Mouse (Mus musculus): ENCODE measurements around the gene Tmem208. TPM values are rescaled to one million over a fixed set of nuclear protein-coding genes. Genes with fewer than 3 reads are reported as not detected.

Gene Tmem208
- polyA plus RNA-seq, 1 experiment from 2014 or later: 91.7 TPM

DNA sequence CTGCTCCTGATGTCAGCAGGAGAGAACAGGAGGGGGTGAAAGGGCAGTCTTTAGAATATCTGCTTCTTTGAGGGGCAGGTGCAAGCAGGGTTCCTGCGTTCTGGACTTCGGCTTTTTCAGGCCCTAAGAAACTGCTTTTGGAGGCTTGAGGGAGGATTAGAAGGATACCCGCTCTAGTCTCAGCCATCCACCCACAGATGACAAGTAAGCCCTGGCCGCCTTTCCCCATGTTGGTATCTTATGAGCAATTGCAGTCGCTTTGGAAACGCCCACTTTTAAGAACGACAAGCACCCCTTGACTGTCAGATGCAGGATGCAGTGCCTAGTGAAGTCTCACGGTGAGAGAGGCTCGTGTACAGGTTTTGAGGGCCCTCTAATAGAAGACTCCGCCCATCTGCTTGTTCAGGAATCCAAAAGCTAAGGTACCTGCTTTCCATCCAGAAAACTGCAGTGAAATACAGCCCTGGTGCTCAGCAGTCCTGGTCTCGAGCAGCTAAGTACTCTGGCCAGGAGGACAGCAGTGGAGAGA lies 7.4 kb upstream of the Tmem208 start:
- no peaks in the 10 kb centered on the region for H3K4me1 ChIP-seq (ENCODE audit: control insufficient read depth, insufficient read depth, low read length)
- WGBS: 85% methylated on average over 11 of the region's 11 CpGs
- ATAC-seq (replicated peaks; ENCODE audit: insufficient number of reproducible peaks, low FRiP score, low TSS enrichment, low read depth) (no peak), DNase-seq (ENCODE audit: low spot score) (no peak)
- H3K9ac ChIP-seq (replicated peaks; ENCODE audit: low read length): no peak overlapping the region
- no peak overlapping the region for H3K4me3 ChIP-seq (ENCODE audit: low read depth, low read length)
- H3K27ac ChIP-seq (replicated peaks; ENCODE audit: low read depth, low read length): no peak overlapping the region
- H3K27me3 ChIP-seq (ENCODE audit: control insufficient read depth, insufficient read depth, low read length): no peaks in the 10 kb centered on the region
- H3K4me2 ChIP-seq (ENCODE audit: low read depth, low read length): no peak overlapping the region
- H3K9me3 ChIP-seq (replicated peaks; ENCODE audit: control insufficient read depth, low read length): no peaks in the 10 kb centered on the region
- no peaks in the 10 kb centered on the region; the same call in 1 of the 2 replicates for H3K36me3 ChIP-seq (replicated peaks; ENCODE audit: control insufficient read depth, insufficient read depth, low read depth, low read length)

GRCm38 (mm10) chr8:105323183-105323582 lies 3.0 kb upstream of the Tmem208 start:
- Histone ChIP-seq H3K27me3 (ENCODE audit: control insufficient read depth, insufficient read depth, low read length) (no peaks in the 10 kb centered on the region), H3K4me1 (ENCODE audit: control insufficient read depth, insufficient read depth, low read length) (peaks cover 2% of the 10 kb centered on the region; the same call in 1 of the 2 replicates), H3K36me3 (replicated peaks; ENCODE audit: control insufficient read depth, insufficient read depth, low read depth, low read length) (no peaks in the 10 kb centered on the region), H3K27ac (replicated peaks; ENCODE audit: low read depth, low read length) (no peak overlapping the region), H3K4me2 (ENCODE audit: low read depth, low read length) (no peak overlapping the region), H3K4me3 (ENCODE audit: low read depth, low read length) (no peak overlapping the region), H3K9ac (replicated peaks; ENCODE audit: low read length) (no peak overlapping the region), H3K9me3 (replicated peaks; ENCODE audit: control insufficient read depth, low read length) (no peaks in the 10 kb centered on the region)
- ATAC-seq (replicated peaks; ENCODE audit: insufficient number of reproducible peaks, low FRiP score, low TSS enrichment, low read depth): no peak
- DNase-seq (ENCODE audit: low spot score): no peak
- WGBS: 94% methylated on average over 4 of the region's 4 CpGs

GRCm38 (mm10) chr8:105325641-105326093 lies 487 bp upstream of the Tmem208 start:
- ATAC-seq (replicated peaks; ENCODE audit: insufficient number of reproducible peaks, low FRiP score, low TSS enrichment, low read depth) (peak; percentile 73), DNase-seq (ENCODE audit: low spot score) (no peak)
- Histone ChIP-seq H3K4me1 (ENCODE audit: control insufficient read depth, insufficient read depth, low read length) (peaks cover 2% of the 10 kb centered on the region; the same call in 1 of the 2 replicates), H3K27ac (replicated peaks; ENCODE audit: low read depth, low read length) (peak overlapping the region; percentile 22; the same call in 1 of the 2 replicates), H3K9ac (replicated peaks; ENCODE audit: low read length) (peak overlapping the region; percentile 78), H3K4me3 (ENCODE audit: low read depth, low read length) (peak overlapping the region; percentile 70), H3K9me3 (replicated peaks; ENCODE audit: control insufficient read depth, low read length) (no peaks in the 10 kb centered on the region), H3K36me3 (replicated peaks; ENCODE audit: control insufficient read depth, insufficient read depth, low read depth, low read length) (peaks cover 12% of the 10 kb centered on the region), H3K4me2 (ENCODE audit: low read depth, low read length) (peak overlapping the region; percentile 78), H3K27me3 (ENCODE audit: control insufficient read depth, insufficient read depth, low read length) (no peaks in the 10 kb centered on the region)
- WGBS: under 1% methylated on average over 12 of the region's 12 CpGs

- Histone ChIP-seq H3K27ac (replicated peaks; ENCODE audit: low read depth, low read length) (no peak overlapping the region), H3K4me1 (ENCODE audit: control insufficient read depth, insufficient read depth, low read length) (peaks cover 2% of the 10 kb centered on the region; the same call in 1 of the 2 replicates), H3K27me3 (ENCODE audit: control insufficient read depth, insufficient read depth, low read length) (no peaks in the 10 kb centered on the region), H3K9me3 (replicated peaks; ENCODE audit: control insufficient read depth, low read length) (no peaks in the 10 kb centered on the region), H3K4me2 (ENCODE audit: low read depth, low read length) (peak overlapping the region; percentile 84), H3K36me3 (replicated peaks; ENCODE audit: control insufficient read depth, insufficient read depth, low read depth, low read length) (peaks cover 18% of the 10 kb centered on the region), H3K9ac (replicated peaks; ENCODE audit: low read length) (peak overlapping the region; percentile 78), H3K4me3 (ENCODE audit: low read depth, low read length) (peak overlapping the region; percentile 70)
- WGBS: 43% methylated on average over 6 of the region's 6 CpGs
- ATAC-seq (replicated peaks; ENCODE audit: insufficient number of reproducible peaks, low FRiP score, low TSS enrichment, low read depth) (no peak), DNase-seq (ENCODE audit: low spot score) (no peak)
Observed at GRCm38 (mm10) chr8:105326968-105327367, 814 bp downstream of the Tmem208 start.

GRCm38 (mm10) chr8:105330325-105330724 lies 4.2 kb downstream of the Tmem208 start:
- Histone ChIP-seq H3K9me3 (replicated peaks; ENCODE audit: control insufficient read depth, low read length) (no peaks in the 10 kb centered on the region), H3K27ac (replicated peaks; ENCODE audit: low read depth, low read length) (no peak overlapping the region), H3K4me3 (ENCODE audit: low read depth, low read length) (no peak overlapping the region), H3K36me3 (replicated peaks; ENCODE audit: control insufficient read depth, insufficient read depth, low read depth, low read length) (peaks cover 18% of the 10 kb centered on the region), H3K27me3 (ENCODE audit: control insufficient read depth, insufficient read depth, low read length) (no peaks in the 10 kb centered on the region), H3K4me2 (ENCODE audit: low read depth, low read length) (no peak overlapping the region), H3K9ac (replicated peaks; ENCODE audit: low read length) (no peak overlapping the region), H3K4me1 (ENCODE audit: control insufficient read depth, insufficient read depth, low read length) (peaks cover 1% of the 10 kb centered on the region; the same call in 1 of the 2 replicates)
- WGBS: 90% methylated on average over 12 of the region's 12 CpGs
- DNase-seq (ENCODE audit: low spot score) (no peak), ATAC-seq (replicated peaks; ENCODE audit: insufficient number of reproducible peaks, low FRiP score, low TSS enrichment, low read depth) (no peak)

- no peak for ATAC-seq (replicated peaks; ENCODE audit: insufficient number of reproducible peaks, low FRiP score, low TSS enrichment, low read depth)
- no peaks in the 10 kb centered on the region for H3K4me1 ChIP-seq (ENCODE audit: control insufficient read depth, insufficient read depth, low read length)
- H3K4me2 ChIP-seq (ENCODE audit: low read depth, low read length): no peak overlapping the region
- H3K27ac ChIP-seq (replicated peaks; ENCODE audit: low read depth, low read length): no peak overlapping the region
- peaks cover 20% of the 10 kb centered on the region for H3K36me3 ChIP-seq (replicated peaks; ENCODE audit: control insufficient read depth, insufficient read depth, low read depth, low read length)
- H3K9ac ChIP-seq (replicated peaks; ENCODE audit: low read length): no peak overlapping the region
- WGBS: 94% methylated on average over 22 of the region's 22 CpGs
- no peaks in the 10 kb centered on the region for H3K27me3 ChIP-seq (ENCODE audit: control insufficient read depth, insufficient read depth, low read length)
- no peaks in the 10 kb centered on the region for H3K9me3 ChIP-seq (replicated peaks; ENCODE audit: control insufficient read depth, low read length)
- no peak overlapping the region for H3K4me3 ChIP-seq (ENCODE audit: low read depth, low read length)
- DNase-seq (ENCODE audit: low spot score): no peak
Observed at GRCm38 (mm10) chr8:105331469-105331868, 5.3 kb downstream of the Tmem208 start.

DNA sequence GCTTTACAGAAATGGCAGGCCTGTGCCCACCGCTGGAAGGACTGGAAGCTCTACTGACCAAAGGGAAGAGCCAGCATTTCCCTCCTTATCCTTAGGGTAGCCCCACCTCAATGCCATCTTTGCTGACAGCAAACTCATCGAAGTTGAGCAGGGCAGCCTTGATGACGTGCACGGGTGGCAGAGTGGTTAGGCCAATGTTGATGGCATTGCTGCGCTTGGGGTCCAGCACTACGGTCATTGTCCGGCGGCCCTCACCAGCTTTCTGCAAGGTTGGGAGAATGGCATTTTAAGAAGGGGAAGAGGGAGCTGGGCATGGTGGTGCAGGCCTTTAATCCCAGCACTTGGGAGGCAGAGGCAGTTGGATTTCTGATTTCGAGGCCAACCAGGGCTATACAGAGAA lies 5.8 kb downstream of the Tmem208 start:
- WGBS: 91% methylated on average over 9 of the region's 9 CpGs
- DNase-seq (ENCODE audit: low spot score): no peak
- H3K4me2 ChIP-seq (ENCODE audit: low read depth, low read length): no peak overlapping the region

DNA sequence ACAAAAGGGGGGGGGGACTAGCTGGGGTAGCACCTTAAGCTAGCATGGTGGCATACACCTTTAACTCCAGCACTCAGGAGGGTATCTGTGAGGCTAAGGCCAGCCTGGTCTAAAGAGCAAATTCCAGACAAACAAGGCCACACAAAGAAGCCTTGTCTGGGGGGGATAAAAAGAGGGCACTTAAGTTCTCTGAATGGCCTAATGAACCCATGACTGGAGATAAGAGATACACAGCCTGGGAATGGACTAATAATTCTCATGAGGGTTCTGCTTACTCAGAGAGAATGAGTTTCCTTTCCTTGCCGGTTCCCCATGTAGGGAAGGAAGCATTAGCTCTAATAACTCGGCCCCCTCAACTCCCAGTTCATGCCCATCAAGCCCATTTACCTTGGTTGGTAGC lies 6.4 kb downstream of the Tmem208 start:
- WGBS: 65% methylated on average over 2 of the region's 2 CpGs
- H3K36me3 ChIP-seq (replicated peaks; ENCODE audit: control insufficient read depth, insufficient read depth, low read depth, low read length): peaks cover 21% of the 10 kb centered on the region

More for the DNA sequence above, 5.8 kb downstream of the Tmem208 start:
- H3K36me3 ChIP-seq (replicated peaks; ENCODE audit: control insufficient read depth, insufficient read depth, low read depth, low read length): peaks cover 21% of the 10 kb centered on the region
- no peak overlapping the region for H3K9ac ChIP-seq (replicated peaks; ENCODE audit: low read length)
- H3K9me3 ChIP-seq (replicated peaks; ENCODE audit: control insufficient read depth, low read length): no peaks in the 10 kb centered on the region
- no peaks in the 10 kb centered on the region for H3K27me3 ChIP-seq (ENCODE audit: control insufficient read depth, insufficient read depth, low read length)
- H3K4me1 ChIP-seq (ENCODE audit: control insufficient read depth, insufficient read depth, low read length): no peaks in the 10 kb centered on the region
- no peak overlapping the region for H3K4me3 ChIP-seq (ENCODE audit: low read depth, low read length)
- no peak overlapping the region for H3K27ac ChIP-seq (replicated peaks; ENCODE audit: low read depth, low read length)
- no peak for ATAC-seq (replicated peaks; ENCODE audit: insufficient number of reproducible peaks, low FRiP score, low TSS enrichment, low read depth)

More for the DNA sequence above, 6.4 kb downstream of the Tmem208 start:
- no peak overlapping the region for H3K9ac ChIP-seq (replicated peaks; ENCODE audit: low read length)
- DNase-seq (ENCODE audit: low spot score) (no peak), ATAC-seq (replicated peaks; ENCODE audit: insufficient number of reproducible peaks, low FRiP score, low TSS enrichment, low read depth) (no peak)
- no peaks in the 10 kb centered on the region for H3K4me1 ChIP-seq (ENCODE audit: control insufficient read depth, insufficient read depth, low read length)
- no peak overlapping the region for H3K27ac ChIP-seq (replicated peaks; ENCODE audit: low read depth, low read length)
- H3K4me2 ChIP-seq (ENCODE audit: low read depth, low read length): no peak overlapping the region
- no peaks in the 10 kb centered on the region for H3K27me3 ChIP-seq (ENCODE audit: control insufficient read depth, insufficient read depth, low read length)
- no peak overlapping the region for H3K4me3 ChIP-seq (ENCODE audit: low read depth, low read length)
- H3K9me3 ChIP-seq (replicated peaks; ENCODE audit: control insufficient read depth, low read length): no peaks in the 10 kb centered on the region

Measured in embryonic facial prominence, embryonic 11.5 days (tissue).